Mouse (Mus musculus): Measurements from ENCODE around the gene Tagap.

GRCm38 (mm10) chr17:7929279-7929678 is 3.5 kb downstream of the Tagap start:
- no peak for TF ChIP-seq MAX (IDR thresholded peaks at IDR 0.05; ENCODE audit: low read length)
- TF ChIP-seq POLR2A (IDR thresholded peaks at IDR 0.05; ENCODE audit: low read depth, low read length): no peak
